Mouse (Mus musculus) intestine, embryonic 16.5 days (tissue): ENCODE measurements around the gene Fcgr2b. TPM values are rescaled to one million over a fixed set of nuclear protein-coding genes. Genes with fewer than 3 reads are reported as not detected.

Experiments used
- ATAC-seq: fragments of 200-750 bp; cut with Nextera tagmentation; 2 replicates; pipeline ENCODE4 v1.8.0; 2017; ENCODE audit warnings: moderate TSS enrichment, moderate library complexity
- H3K27ac ChIP-seq: fragments of 300-500 bp; sonication (generic); 2 replicates; pipeline ENCODE4 v1.5.1; 2014; ENCODE audit warnings: mild to moderate bottlenecking, low read length
- H3K27me3 ChIP-seq: fragments of 300-500 bp; sonication (generic); replicated peaks from 2 replicates; pipeline ENCODE4 v1.6.1; 2014; ENCODE audit warnings: low read length, control low read depth, mixed read lengths; ENCODE audit not compliant: control insufficient read depth, insufficient read depth
- H3K36me3 ChIP-seq: fragments of 300-500 bp; sonication (generic); 2 replicates; pipeline ENCODE4 v1.6.1; 2014; ENCODE audit warnings: low read length, control low read depth; ENCODE audit not compliant: control insufficient read depth, insufficient read depth
- H3K4me1 ChIP-seq: fragments of 300-500 bp; sonication (generic); 2 replicates; pipeline ENCODE4 v1.6.1; 2014; ENCODE audit warnings: low read length, control low read depth, mixed read lengths; ENCODE audit not compliant: control insufficient read depth, insufficient read depth
- H3K4me2 ChIP-seq: fragments of 300-500 bp; sonication (generic); 2 replicates; pipeline ENCODE4 v1.6.1; 2014; ENCODE audit warnings: low read depth, low read length, control low read depth
- H3K4me3 ChIP-seq: fragments of 300-500 bp; sonication (generic); 2 replicates; pipeline ENCODE4 v1.5.1; 2014; ENCODE audit warnings: mild to moderate bottlenecking, low read length
- H3K9ac ChIP-seq: fragments of 300-500 bp; sonication (generic); 2 replicates; pipeline ENCODE4 v1.6.1; 2014; ENCODE audit warnings: low read depth, low read length
- H3K9me3 ChIP-seq: fragments of 300-500 bp; sonication (generic); 2 replicates; pipeline ENCODE4 v1.6.1; 2016; ENCODE audit warnings: low read length, control low read depth; ENCODE audit not compliant: control insufficient read depth
- whole genome bisulfite sequencing: fragments of 180-500 bp; shearing (Covaris S2); extraction: QIAGEN DNeasy Blood & Tissue Kit; methylation state at CpG from one replicate; pipeline ENCODE4 v1.1.7; 2014; 5-methylcytosine and 5-hydroxymethylcytosine counted together
- polyA plus RNA-seq: library from polyadenylated mRNA; unstranded; fragments of >200 nt; fragmentation: Nextera tagmentation; extraction: Ambion mirVana; gene quantifications from 2 replicates; pipeline ENCODE4 v1.2.1, GENCODE M21; 2015

Fcgr2b gene
- 1.5 and 2.2 TPM in 2 replicates for polyA plus RNA-seq

DNA sequence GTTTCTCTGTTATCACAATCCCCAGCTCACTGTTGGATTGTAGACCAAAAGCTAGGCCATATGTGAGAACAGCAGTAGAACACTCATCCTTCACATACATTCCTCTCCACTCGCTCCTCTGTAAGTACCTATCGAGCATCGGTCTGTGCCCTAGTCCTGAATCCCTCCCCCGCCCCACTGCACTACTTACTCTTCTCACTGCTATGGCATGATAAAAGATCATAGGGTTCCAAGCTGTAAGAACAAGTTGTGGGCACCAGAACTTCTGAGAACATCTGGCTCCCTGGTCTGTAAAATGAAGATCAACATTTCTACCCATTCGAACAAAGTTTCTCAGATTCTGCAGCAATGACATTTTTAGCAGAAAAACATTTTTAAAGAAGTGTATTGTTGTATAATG lies at the start of gene Fcgr2b:
Gene Fcgr2b (minus strand): TSS at position 101 of the 400 bp plus-strand sequence.
- H3K36me3 ChIP-seq: no peaks in the 10 kb centered on the region
- no peak within 1 kb of the TSS for H3K4me3 ChIP-seq
- H3K27me3 ChIP-seq: no peaks in the 10 kb centered on the region
- 85% methylated on average over 5 of the region's 5 CpGs for WGBS
- no peaks in the 10 kb centered on the region for H3K4me1 ChIP-seq
- H3K9ac ChIP-seq: no peak within 1 kb of the TSS
- no peak within 1 kb of the TSS for H3K27ac ChIP-seq
- H3K4me2 ChIP-seq: no peak within 1 kb of the TSS
- no peak for ATAC-seq
- no peaks in the 10 kb centered on the region for H3K9me3 ChIP-seq

- H3K9ac ChIP-seq: no peak overlapping the region
- H3K4me1 ChIP-seq: no peaks in the 10 kb centered on the region
- no peaks in the 10 kb centered on the region for H3K27me3 ChIP-seq
- H3K9me3 ChIP-seq: no peaks in the 10 kb centered on the region
- H3K4me3 ChIP-seq: no peak overlapping the region
- 60% methylated on average over 7 of the region's 7 CpGs for WGBS
- H3K4me2 ChIP-seq: no peak overlapping the region
- ATAC-seq: no peak
- H3K27ac ChIP-seq: no peak overlapping the region
- no peaks in the 10 kb centered on the region for H3K36me3 ChIP-seq
These were observed 43.1 kb upstream of the Fcgr2b start for GRCm38 (mm10) chr1:171019311-171019950.

DNA sequence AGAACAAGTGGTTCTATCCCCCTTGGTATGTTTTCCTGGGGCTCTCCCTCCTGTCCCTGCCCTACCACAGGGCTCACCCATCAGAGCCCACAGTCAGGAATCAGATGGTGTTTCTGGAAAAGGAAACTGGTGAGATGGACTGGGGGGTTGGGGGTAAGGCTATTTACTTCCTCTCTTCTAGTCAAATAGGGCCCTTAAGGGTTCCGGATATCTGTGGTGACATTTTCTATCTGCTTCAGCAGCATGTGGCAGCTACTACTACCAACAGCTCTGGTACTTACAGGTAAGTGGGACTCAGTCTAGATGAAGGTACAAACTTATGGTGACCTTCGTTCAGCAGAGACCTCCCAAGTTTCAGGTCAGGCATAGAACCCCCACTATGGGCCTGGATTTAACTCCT lies 42.4 kb upstream of the Fcgr2b start, which contains the start of gene Fcgr4:
Gene Fcgr4 (plus strand): TSS at position 184 of the 400 bp plus-strand sequence.
- H3K9ac ChIP-seq: no peak within 1 kb of the TSS
- no peak within 1 kb of the TSS for H3K27ac ChIP-seq
- H3K9me3 ChIP-seq: no peaks in the 10 kb centered on the region
- H3K4me2 ChIP-seq: no peak within 1 kb of the TSS
- no peaks in the 10 kb centered on the region for H3K27me3 ChIP-seq
- ATAC-seq: no peak
- WGBS: 77% methylated on average over 2 of the region's 2 CpGs
- H3K36me3 ChIP-seq: no peaks in the 10 kb centered on the region
- no peaks in the 10 kb centered on the region for H3K4me1 ChIP-seq
- no peak within 1 kb of the TSS for H3K4me3 ChIP-seq

DNA sequence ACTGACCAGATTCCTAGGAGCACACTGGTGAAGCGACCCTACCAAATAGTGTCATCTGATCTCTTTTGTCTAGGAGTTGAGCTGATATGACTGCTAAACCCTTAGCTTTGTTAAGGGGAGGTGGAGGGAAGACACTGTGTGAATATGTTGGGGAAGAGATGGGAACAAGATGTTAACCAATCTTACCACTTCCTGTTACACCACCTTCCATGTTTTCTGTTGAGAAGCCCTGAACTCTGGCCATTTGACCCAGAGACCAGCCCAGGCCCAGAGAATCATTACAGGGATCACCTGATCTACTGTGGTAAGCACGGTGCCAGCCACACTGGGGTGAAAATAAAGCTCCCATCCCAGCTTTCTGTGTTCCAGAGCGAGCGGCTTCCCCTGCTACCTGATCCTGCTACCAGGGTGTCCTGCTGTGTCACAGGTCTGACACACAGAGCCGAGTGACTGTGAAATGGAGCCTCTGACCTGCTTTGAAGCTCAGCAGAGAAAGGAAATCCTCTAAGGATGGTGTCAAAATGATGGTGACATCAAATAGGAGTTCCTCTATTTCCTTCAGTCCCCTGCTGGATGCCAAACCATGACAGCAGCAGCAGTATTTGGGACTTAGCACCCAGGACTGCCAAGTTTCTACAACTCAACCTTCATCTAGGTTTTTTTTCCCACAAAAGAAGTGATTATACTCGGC lies 41.3 kb upstream of the Fcgr2b start:
- Histone ChIP-seq H3K36me3 (no peaks in the 10 kb centered on the region), H3K27me3 (no peaks in the 10 kb centered on the region), H3K4me3 (no peak overlapping the region), H3K4me1 (no peaks in the 10 kb centered on the region), H3K27ac (no peak overlapping the region), H3K9me3 (no peaks in the 10 kb centered on the region), H3K9ac (no peak overlapping the region), H3K4me2 (no peak overlapping the region)
- ATAC-seq: no peak
- WGBS: 50% methylated on average over 6 of the region's 6 CpGs

DNA sequence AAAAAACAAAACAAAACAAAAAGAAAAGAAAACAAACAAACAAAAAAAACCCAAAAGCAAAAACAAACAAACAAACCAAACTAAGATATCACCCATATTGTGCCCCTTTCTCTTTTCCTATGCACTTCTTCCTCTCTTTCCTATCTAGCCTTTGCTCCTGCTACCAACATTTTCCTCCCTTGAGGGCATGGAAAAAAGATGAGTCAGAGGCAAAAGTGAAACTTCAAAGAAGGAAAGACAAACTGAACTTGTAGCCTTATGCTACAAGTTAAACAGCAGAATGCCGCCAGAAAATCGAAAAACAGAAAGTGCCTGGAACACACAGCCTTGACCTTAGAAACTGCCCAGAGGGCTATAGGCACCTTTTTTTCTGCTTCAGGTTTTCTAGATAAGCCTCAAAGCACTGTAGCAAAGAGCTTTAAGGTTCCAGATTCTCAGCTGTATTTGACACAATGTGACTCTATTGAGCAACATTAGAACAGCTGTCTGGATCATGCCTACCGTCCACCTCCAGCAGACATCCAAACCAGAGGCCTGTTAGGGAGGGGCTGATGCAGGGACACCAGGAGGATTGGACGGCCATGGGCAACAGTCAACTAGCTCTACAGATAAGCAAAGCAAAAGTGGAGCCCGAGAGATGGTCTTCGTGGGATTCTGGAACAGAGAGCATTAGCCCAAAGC lies 40.5 kb upstream of the Fcgr2b start:
- Histone ChIP-seq H3K36me3 (no peaks in the 10 kb centered on the region), H3K4me3 (no peak overlapping the region), H3K27ac (no peak overlapping the region), H3K4me2 (no peak overlapping the region), H3K9me3 (no peaks in the 10 kb centered on the region), H3K27me3 (no peaks in the 10 kb centered on the region), H3K4me1 (no peaks in the 10 kb centered on the region), H3K9ac (no peak overlapping the region)
- no peak for ATAC-seq
- WGBS: 77% methylated on average over 6 of the region's 6 CpGs

DNA sequence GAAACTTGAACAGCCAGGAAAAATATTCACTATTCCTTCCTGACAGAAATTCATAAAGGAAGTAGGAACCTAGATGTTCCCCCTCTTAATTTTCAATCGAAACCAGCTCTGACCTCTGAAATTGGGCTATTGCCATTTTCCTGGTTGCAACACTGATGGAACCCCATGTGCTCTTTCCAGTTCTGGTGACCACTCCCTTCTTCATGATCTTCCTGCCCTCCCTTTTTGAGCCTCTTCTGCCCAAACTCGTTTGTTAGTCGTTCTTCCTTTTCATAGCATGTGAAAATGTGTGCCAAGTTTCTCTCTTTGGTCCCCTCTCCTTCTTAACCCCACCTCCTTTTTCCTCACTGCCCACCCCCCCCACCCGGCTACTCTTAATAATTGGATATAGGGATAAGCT lies 35.4 kb upstream of the Fcgr2b start:
- 83% methylated on average over 4 of the region's 4 CpGs for WGBS
- no peaks in the 10 kb centered on the region for H3K4me1 ChIP-seq
- no peak overlapping the region for H3K9ac ChIP-seq
- no peaks in the 10 kb centered on the region for H3K36me3 ChIP-seq
- H3K4me2 ChIP-seq: no peak overlapping the region
- H3K27me3 ChIP-seq: no peaks in the 10 kb centered on the region
- no peak for ATAC-seq
- 0 out of 2 replicates have a peak, but pooled peaks cover 3% of the 10 kb centered on the region for H3K9me3 ChIP-seq
- H3K4me3 ChIP-seq: no peak overlapping the region
- H3K27ac ChIP-seq: no peak overlapping the region

DNA sequence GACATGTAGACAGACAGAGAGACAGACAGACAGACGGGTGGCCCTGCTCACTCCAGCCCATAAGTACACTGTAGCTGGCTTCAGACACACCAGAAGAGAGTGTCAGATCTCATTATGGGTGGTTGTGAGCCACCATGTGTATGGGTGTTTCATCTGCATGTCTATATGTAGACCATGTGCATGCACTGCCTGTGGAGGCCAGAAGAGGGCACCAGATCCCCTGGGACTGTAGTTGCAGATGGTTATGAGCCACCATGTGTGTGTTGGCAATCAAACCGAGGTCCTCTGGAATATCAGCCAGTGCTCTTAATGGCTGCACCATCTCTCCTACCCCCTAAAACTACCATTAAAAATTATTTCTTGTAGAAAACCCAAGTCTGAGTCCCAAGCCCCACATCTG lies 30.6 kb upstream of the Fcgr2b start:
- WGBS: 87% methylated on average over 2 of the region's 2 CpGs
- no peaks in the 10 kb centered on the region for H3K27me3 ChIP-seq
- no peak overlapping the region for H3K9ac ChIP-seq
- no peaks in the 10 kb centered on the region for H3K36me3 ChIP-seq
- no peak for ATAC-seq
- no peak overlapping the region for H3K27ac ChIP-seq
- no peaks in the 10 kb centered on the region for H3K4me1 ChIP-seq
- H3K4me2 ChIP-seq: no peak overlapping the region
- no peak overlapping the region for H3K4me3 ChIP-seq
- H3K9me3 ChIP-seq: 0 out of 2 replicates have a peak, but pooled peaks cover 3% of the 10 kb centered on the region

GRCm38 (mm10) chr1:171006335-171006734 lies 30.0 kb upstream of the Fcgr2b start:
- 87% methylated on average over 4 of the region's 4 CpGs for WGBS
- no peak overlapping the region for H3K27ac ChIP-seq
- H3K27me3 ChIP-seq: no peaks in the 10 kb centered on the region

GRCm38 (mm10) chr1:171005586-171005985 lies 29.2 kb upstream of the Fcgr2b start:
- Histone ChIP-seq H3K9ac (no peak overlapping the region), H3K4me1 (no peaks in the 10 kb centered on the region), H3K9me3 (0 out of 2 replicates have a peak, but pooled peaks cover 3% of the 10 kb centered on the region), H3K27ac (no peak overlapping the region), H3K4me3 (no peak overlapping the region), H3K36me3 (no peaks in the 10 kb centered on the region), H3K27me3 (no peaks in the 10 kb centered on the region), H3K4me2 (no peak overlapping the region)
- no peak for ATAC-seq

More at GRCm38 (mm10) chr1:171006335-171006734, 30.0 kb upstream of the Fcgr2b start:
- Histone ChIP-seq H3K9me3 (0 out of 2 replicates have a peak, but pooled peaks cover 3% of the 10 kb centered on the region), H3K4me2 (no peak overlapping the region), H3K4me3 (no peak overlapping the region), H3K9ac (no peak overlapping the region), H3K36me3 (no peaks in the 10 kb centered on the region), H3K4me1 (no peaks in the 10 kb centered on the region)
- no peak for ATAC-seq
